Mouse (Mus musculus) lung, adult 2 months (tissue): Measurements from ENCODE around the gene Lancl3.

Experiments used
- CTCF ChIP-seq: fragments of 200-500 bp; IDR thresholded peaks from 2 replicates; pipeline ENCODE4 v1.5.1; 2011; ENCODE audit warnings: mild to moderate bottlenecking, low read length, control low read depth; ENCODE audit not compliant: insufficient read depth
- POLR2A ChIP-seq: fragments of 200-500 bp; IDR thresholded peaks from 2 replicates; pipeline ENCODE4 v1.6.1; 2011; ENCODE audit warnings: low read depth, mild to moderate bottlenecking, control low read depth, low read length, borderline replicate concordance; ENCODE audit errors: extremely low read depth

DNA sequence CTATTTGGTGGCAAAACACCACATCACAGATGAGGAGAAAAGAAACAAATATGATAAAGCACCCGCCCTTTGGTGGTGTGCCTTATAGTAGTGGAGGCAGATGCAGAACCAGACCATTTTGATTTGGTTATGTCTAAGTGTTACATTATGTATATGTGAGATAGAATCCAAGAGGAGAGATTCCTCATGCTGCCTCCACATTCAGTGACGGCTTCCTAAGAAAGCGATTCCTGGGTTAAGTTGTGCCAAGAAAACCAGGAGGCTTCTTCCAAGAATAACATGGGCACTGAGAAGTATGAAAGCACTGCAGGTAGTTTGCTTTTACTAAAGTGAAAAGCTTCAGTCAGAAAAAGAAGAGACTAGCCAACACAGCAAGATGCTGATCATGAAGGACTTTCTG is 55.2 kb downstream of the Lancl3 start:
- no peak for TF ChIP-seq POLR2A
- no peak for TF ChIP-seq CTCF
